Mouse (Mus musculus): Measurements from ENCODE around the gene Pck2. TPM values are rescaled to one million over a fixed set of nuclear protein-coding genes. Genes with fewer than 3 reads are reported as not detected.

The Pck2 gene
- total RNA-seq, 2 experiments from 2014 or later: 23.3 to 24.1 TPM

- intact Hi-C loops (cut with DNase I): no loop called here
- no peak for DNase-seq
These were observed 15.3 kb upstream of the Pck2 start, which contains the start of gene Nrl for GRCm38 (mm10) chr14:55524785-55525184. Gene Nrl (minus strand): TSS chr14:55524981.

DNA sequence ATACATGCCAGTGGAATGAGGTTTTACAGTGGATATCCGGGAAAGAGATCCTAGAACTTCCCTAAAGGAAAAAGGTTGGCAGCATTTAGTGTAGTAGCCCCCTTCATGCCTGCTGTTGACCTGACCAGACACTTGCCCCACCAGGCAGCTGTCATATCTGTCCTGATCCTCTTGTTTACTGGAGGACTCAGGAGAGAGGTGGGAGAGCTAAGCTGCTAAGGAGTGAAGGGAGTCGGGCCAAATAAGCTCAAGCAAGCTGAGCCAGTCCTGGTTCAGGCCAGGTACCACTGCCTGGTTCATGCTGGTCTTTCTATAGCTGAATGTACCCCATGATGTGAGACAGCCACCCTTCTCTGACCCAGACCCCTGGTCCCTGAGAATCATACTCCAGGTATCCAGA is 13.4 kb upstream of the Pck2 start:
- no peak for DNase-seq
- intact Hi-C loops (cut with DNase I): no loop called here

DNA sequence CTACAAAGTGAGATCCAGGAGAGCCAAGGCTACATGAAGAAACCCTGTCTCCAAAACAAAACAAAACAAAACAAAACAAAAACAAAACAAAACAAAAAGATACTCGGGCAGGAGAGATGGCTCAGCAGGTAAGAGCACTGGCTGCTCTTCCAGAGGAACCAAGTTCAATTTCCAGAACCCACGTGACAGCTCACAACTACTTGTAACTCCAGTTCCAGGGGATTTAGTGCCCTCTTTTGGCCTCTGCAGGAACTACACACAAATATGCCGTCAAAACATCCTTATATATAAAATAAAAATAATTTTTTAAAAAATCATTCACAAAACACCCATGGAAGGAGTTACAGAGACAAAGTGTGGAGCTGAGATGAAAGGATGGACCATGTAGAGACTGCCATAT is 12.1 kb upstream of the Pck2 start:
- intact Hi-C loops (cut with DNase I): no loop called here
- peak in 1 of 2 experiments; percentile 41 for DNase-seq

DNA sequence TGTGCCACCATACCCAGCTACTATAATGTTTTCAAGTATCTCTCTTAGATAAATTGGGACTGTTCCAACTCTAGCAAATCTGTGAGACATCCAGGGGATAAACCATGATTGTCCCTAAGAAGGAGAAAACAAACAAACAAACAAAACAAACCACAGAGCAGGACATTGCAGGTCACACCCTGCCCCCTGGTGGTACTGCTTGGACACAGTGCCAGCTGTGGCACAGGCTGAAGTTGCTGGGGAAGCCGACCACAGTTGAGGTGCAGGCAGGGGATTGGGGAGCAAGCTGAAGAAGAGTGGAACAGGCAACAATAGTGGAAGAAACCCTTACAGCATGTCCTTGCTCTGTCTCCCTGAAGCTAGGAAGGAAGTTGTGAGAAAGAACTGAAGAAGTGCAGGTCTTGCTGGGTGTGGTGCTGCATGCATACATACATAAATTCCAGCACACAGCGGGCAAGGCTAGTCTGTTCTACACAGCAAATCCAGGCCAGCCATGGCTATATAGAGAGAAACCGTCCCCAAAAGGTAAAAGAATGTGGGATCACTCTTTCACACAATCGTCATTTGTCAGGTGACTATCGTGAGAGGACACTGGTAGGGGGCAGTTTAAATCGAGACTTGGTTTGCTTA is 3.8 kb upstream of the Pck2 start:
- DNase-seq: peak; percentile 38 to 70
- intact Hi-C loops (cut with DNase I): loop anchor here (1.0 to 2.0 kb wide), 2 partner anchors 39 to 387 kb away; no protein-coding TSS in a partner anchor

- peak; percentile 87 to 92 for DNase-seq
- intact Hi-C loops (cut with DNase I): no loop called here
These were observed 788 bp downstream of the Pck2 start for GRCm38 (mm10) chr14:55540787-55541321.

GRCm38 (mm10) chr14:55542268-55542667 is 2.2 kb downstream of the Pck2 start:
- intact Hi-C loops (cut with DNase I): no loop called here
- DNase-seq: no peak

- intact Hi-C loops (cut with DNase I): no loop called here
- no peak for DNase-seq
These were observed 4.3 kb downstream of the Pck2 start for GRCm38 (mm10) chr14:55544334-55544733.

DNA sequence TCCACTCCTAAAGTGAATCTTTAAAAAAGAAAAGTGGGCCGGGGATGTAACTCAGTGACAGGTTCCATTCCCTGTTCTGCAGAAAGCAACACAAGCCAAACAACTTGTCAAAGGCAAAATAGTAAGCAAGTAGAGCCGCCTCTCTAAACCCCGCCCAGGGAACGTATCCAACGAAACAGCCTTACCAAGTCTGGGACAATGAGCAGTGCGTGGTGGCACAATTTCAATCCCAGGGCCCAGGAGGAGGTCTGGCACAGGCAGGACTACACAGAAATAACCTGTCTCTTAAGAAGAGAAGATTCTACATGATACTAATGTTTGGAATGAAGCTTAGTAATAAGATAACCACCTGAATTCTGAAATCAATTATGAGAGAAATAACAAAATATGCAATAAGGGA is 10.1 kb downstream of the Pck2 start:
- intact Hi-C loops (cut with DNase I): no loop called here
- DNase-seq: no peak

DNA sequence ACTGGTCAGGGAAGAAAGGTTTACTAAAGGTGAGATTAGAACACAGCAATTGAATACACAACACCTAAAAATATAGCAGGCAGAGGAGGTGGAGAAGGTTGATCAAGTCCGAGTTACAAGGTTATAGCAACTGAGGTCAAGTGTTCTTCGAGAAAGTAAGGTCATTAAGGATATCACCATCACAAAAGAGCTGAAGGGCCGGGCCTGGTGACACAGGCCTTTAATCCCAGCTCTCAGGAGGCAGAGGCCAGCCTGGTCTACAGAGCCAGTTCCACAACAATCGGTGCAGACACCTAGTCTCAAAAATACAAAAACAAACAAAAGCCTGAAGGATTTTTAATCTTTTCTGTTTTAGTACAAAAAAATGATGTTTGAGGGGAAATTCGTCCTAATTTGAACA is 11.3 kb downstream of the Pck2 start:
- DNase-seq: no peak
- intact Hi-C loops (cut with DNase I): no loop called here

GRCm38 (mm10) chr14:55551794-55552193 is 11.7 kb downstream of the Pck2 start:
- DNase-seq: no peak
- intact Hi-C loops (cut with DNase I): no loop called here

DNA sequence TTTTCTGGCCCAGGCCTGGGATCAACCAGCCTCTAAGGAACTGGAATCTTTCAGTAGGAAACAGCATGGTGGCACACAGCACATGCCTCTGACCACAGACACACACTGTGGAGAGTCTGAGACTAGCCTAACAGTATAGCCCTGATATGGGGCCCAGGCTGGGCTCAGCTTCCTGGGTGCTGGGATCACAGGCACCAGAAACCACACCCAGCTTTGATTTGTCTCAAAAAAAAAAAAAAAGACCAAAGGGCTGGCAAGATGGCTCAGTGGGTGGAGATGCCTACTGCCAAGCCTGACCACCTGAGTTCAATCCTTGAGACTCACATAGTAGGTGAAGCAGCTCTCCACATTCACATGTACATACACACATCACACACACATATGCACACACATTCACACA is 14.6 kb downstream of the Pck2 start:
- DNase-seq: no peak
- intact Hi-C loops (cut with DNase I): no loop called here

- no peak for DNase-seq
- intact Hi-C loops (cut with DNase I): no loop called here
These were observed 15.7 kb downstream of the Pck2 start for GRCm38 (mm10) chr14:55555788-55556187.

DNA sequence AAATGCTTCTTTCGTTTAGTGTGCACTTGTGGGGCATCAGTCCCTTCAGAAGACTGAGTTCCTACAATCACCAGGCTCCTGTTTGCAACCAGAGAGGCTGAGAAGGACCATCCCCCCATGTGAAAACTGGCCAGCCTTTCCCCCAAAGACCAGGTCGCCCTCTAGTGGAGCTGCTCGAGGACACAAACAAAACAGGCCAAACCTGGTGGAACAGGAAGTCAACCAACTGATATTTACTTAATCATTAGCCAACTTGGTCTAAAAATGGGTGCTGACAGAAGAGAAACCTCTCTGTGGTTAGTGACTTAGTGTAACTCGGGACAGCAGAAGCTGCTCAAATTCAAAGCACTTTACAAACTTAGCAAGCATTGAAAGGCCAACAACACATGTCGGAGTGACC is 16.9 kb downstream of the Pck2 start:
- DNase-seq: peak; percentile 84 to 94
- intact Hi-C loops (cut with DNase I): loop anchor here (1.0 kb wide), 1 partner anchor 60 kb away; no protein-coding TSS in a partner anchor

GRCm38 (mm10) chr14:55557587-55557986 is 17.5 kb downstream of the Pck2 start:
- intact Hi-C loops (cut with DNase I): loop anchor here (1.0 kb wide), 1 partner anchor 60 kb away; no protein-coding TSS in a partner anchor
- no peak for DNase-seq

GRCm38 (mm10) chr14:55558740-55559448 is 18.8 kb downstream of the Pck2 start:
- intact Hi-C loops (cut with DNase I): no loop called here
- DNase-seq: no peak

DNA sequence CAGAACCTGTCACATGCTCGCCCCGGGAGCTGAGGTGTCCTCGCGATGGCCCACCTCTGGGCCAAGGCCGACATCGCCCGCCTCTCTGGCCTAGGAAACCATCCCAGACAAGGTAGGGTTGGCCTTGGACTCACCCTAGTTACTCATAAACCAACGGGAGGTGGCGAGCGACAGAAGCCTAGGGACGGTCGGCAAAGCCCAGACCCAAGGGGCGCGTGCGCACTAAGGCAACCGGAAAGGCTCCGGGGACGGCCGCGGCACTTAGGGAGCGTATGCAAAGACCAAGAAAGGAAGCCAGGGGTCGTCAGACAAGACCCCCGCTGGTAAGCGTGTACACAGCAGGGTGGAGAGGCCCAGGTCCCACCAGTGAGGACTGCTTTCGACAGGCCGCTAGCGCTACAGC is 19.7 kb downstream of the Pck2 start, which contains the start of gene Dcaf11:
Gene Dcaf11 (plus strand): TSS at position 208 of the 403 bp plus-strand sequence.
- intact Hi-C loops (cut with DNase I): loop anchor here (1.0 kb wide), 1 partner anchor 45 kb away; no protein-coding TSS in a partner anchor

GRCm38 (mm10) chr14:55560202-55561073 is 20.4 kb downstream of the Pck2 start, which contains the start of gene A730061H03Rik:
Gene A730061H03Rik (minus strand): TSS chr14:55560406.
- DNase-seq: peak; percentile 98
- intact Hi-C loops (cut with DNase I): loop anchor here (1.0 kb wide), 1 partner anchor 44 kb away; no protein-coding TSS in a partner anchor

More for the DNA sequence above, 19.7 kb downstream of the Pck2 start, which contains the start of gene Dcaf11:
- DNase-seq: peak; percentile 93 to 94

DNA sequence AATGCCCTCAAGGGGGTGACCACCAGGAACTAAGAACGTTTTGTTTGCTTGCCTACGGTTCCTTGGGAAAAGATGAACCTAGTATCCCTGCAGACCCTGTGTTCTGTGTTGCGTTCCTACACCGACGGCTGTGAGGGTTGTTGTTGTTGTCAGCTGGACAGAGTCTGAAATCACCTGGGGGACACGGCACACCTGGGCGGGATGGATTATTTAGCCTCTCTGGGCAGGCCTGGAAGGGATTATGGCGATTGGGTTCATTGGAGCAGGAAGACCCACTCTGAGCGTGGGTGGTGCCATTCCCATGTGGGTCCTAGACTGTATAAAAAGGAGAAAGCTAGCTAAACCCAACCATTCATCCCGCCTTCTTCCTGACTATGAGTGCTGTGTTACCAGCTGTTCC is 21.8 kb downstream of the Pck2 start:
- intact Hi-C loops (cut with DNase I): no loop called here
- no peak for DNase-seq

- intact Hi-C loops (cut with DNase I): no loop called here
- no peak for DNase-seq
These were observed 23.2 kb downstream of the Pck2 start for GRCm38 (mm10) chr14:55563249-55563648.

- no peak for DNase-seq
These were observed 25.7 kb downstream of the Pck2 start for GRCm38 (mm10) chr14:55565748-55566147.

More at GRCm38 (mm10) chr14:55565748-55566147, 25.7 kb downstream of the Pck2 start:
- intact Hi-C loops (cut with DNase I): no loop called here

Data from heart, postnatal 10 days (tissue).